Mouse (Mus musculus): ENCODE data around the gene Alox12.

- TF ChIP-seq TAL1 (conservative IDR thresholded peaks at IDR 0.05; ENCODE audit: low read depth, low read length) (no peak), CTCF (IDR thresholded peaks at IDR 0.05; ENCODE audit: low read depth, low read length) (no peak), GATA1 (IDR thresholded peaks at IDR 0.05; ENCODE audit: borderline replicate concordance, low read length) (no peak), GATA2 (IDR thresholded peaks at IDR 0.05; ENCODE audit: borderline replicate concordance, low read depth, low read length) (no peak)
Observed at GRCm38 (mm10) chr11:70234037-70234436, 21.1 kb downstream of the Alox12 start.

Data from G1E (cell line).